Mouse (Mus musculus): ENCODE measurements around the gene Pam. TPM values are rescaled to one million over a fixed set of nuclear protein-coding genes. Genes with fewer than 3 reads are reported as not detected.
A peak's percentile ranks its signal among the peaks of the same experiment; 100 is the strongest.

Gene Pam
- polyA plus RNA-seq, 1 experiment from 2014 or later: 76.4 TPM

DNA sequence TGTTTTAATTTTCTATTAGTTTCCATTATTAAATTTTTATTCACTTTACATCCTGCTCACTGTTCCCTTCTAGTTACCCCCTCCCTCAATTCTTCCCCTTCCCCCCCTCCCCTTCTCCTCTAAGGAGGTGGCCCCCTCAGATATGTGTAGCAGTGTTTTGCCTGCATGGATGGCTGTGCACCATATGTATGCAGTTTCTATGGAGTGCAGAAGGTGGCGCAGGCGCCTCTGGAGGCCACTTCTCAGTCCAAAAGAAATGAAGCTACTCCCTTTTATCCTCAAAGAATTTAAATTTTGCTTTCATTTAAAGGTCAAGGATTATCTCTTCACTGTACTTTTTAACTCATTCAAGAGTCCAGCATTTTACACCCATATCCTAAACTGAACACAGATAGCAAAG lies 42.0 kb downstream of the Pam start:
- Histone ChIP-seq H3K4me3 (ENCODE audit: low read depth, low read length) (no peak overlapping the region), H3K9me3 (ENCODE audit: control insufficient read depth, low read length) (no peaks in the 10 kb centered on the region), H3K4me2 (replicated peaks; ENCODE audit: low read depth) (no peak overlapping the region), H3K9ac (ENCODE audit: low read length) (no peak overlapping the region), H3K27me3 (ENCODE audit: control insufficient read depth, insufficient read depth, low read length) (no peaks in the 10 kb centered on the region), H3K4me1 (replicated peaks; ENCODE audit: control insufficient read depth, insufficient read depth) (no peaks in the 10 kb centered on the region), H3K36me3 (ENCODE audit: control insufficient read depth, insufficient read depth, low read length) (no peaks in the 10 kb centered on the region), H3K27ac (replicated peaks) (no peak overlapping the region)
- TF ChIP-seq CTCF (IDR thresholded peaks at IDR 0.05; ENCODE audit: low read depth) (peak; percentile 38), EP300 (optimal IDR thresholded peaks at IDR 0.05) (no peak)
- ATAC-seq (ENCODE audit: low FRiP score, low TSS enrichment) (no peak), DNase-seq (ENCODE audit: low spot score) (no peak)
- WGBS: 91% methylated on average over 2 of the region's 2 CpGs

DNA sequence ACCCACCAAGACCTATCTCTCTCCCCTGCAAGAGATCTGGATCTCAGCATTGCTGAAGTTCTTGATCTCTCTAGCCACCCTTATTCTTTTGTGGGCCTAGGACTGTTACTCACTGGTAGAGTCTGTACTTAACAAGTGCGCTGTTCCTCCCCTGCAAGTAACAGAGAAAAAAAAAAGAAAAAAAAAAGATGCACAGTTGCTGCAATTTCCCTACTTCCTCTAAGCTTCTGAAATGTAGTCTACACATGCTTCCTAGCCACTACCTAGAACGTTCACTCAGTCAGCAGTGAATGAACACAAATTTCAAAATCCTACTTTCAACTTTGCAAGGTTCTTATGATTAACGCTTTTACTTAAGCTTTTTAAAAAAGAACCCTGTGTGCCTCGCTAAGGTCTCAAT lies 42.7 kb downstream of the Pam start:
- H3K27ac ChIP-seq (replicated peaks): no peak overlapping the region
- no peak overlapping the region for H3K4me2 ChIP-seq (replicated peaks; ENCODE audit: low read depth)
- 77% methylated on average over 4 of the region's 4 CpGs for WGBS
- no peaks in the 10 kb centered on the region for H3K27me3 ChIP-seq (ENCODE audit: control insufficient read depth, insufficient read depth, low read length)
- H3K9me3 ChIP-seq (ENCODE audit: control insufficient read depth, low read length): no peaks in the 10 kb centered on the region
- no peak overlapping the region for H3K9ac ChIP-seq (ENCODE audit: low read length)
- H3K4me1 ChIP-seq (replicated peaks; ENCODE audit: control insufficient read depth, insufficient read depth): no peaks in the 10 kb centered on the region
- ATAC-seq (ENCODE audit: low FRiP score, low TSS enrichment): no peak
- H3K36me3 ChIP-seq (ENCODE audit: control insufficient read depth, insufficient read depth, low read length): no peaks in the 10 kb centered on the region
- TF ChIP-seq EP300 (optimal IDR thresholded peaks at IDR 0.05) (no peak), CTCF (IDR thresholded peaks at IDR 0.05; ENCODE audit: low read depth) (no peak)
- no peak for DNase-seq (ENCODE audit: low spot score)
- H3K4me3 ChIP-seq (ENCODE audit: low read depth, low read length): no peak overlapping the region

DNA sequence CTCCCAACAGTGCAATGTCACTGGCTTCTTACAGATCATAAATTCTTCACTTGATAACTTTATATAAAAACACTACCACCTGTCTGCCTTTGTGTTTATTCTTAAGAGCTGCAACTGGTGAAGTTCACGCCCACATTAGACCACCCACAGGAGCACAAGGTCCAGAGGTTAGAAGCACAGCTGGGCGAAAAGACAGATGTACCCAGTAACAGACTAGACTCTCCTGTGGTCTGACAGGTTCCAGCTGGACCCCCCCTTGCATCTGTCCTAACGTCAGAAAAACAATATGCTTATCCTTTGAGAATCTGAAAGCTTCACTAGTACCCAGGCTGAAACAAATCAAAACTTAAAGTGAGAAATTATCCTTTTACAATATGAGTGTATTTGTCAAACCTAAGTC lies 44.4 kb downstream of the Pam start:
- WGBS: 36% methylated on average over 3 of the region's 3 CpGs
- Histone ChIP-seq H3K9me3 (ENCODE audit: control insufficient read depth, low read length) (no peaks in the 10 kb centered on the region), H3K36me3 (ENCODE audit: control insufficient read depth, insufficient read depth, low read length) (no peaks in the 10 kb centered on the region), H3K4me2 (replicated peaks; ENCODE audit: low read depth) (no peak overlapping the region), H3K27ac (replicated peaks) (no peak overlapping the region), H3K4me1 (replicated peaks; ENCODE audit: control insufficient read depth, insufficient read depth) (no peaks in the 10 kb centered on the region), H3K9ac (ENCODE audit: low read length) (no peak overlapping the region), H3K4me3 (ENCODE audit: low read depth, low read length) (no peak overlapping the region), H3K27me3 (ENCODE audit: control insufficient read depth, insufficient read depth, low read length) (no peaks in the 10 kb centered on the region)
- no peak for TF ChIP-seq CTCF (IDR thresholded peaks at IDR 0.05; ENCODE audit: low read depth)
- TF ChIP-seq EP300 (optimal IDR thresholded peaks at IDR 0.05): no peak
- ATAC-seq (ENCODE audit: low FRiP score, low TSS enrichment): no peak
- DNase-seq (ENCODE audit: low spot score): no peak

DNA sequence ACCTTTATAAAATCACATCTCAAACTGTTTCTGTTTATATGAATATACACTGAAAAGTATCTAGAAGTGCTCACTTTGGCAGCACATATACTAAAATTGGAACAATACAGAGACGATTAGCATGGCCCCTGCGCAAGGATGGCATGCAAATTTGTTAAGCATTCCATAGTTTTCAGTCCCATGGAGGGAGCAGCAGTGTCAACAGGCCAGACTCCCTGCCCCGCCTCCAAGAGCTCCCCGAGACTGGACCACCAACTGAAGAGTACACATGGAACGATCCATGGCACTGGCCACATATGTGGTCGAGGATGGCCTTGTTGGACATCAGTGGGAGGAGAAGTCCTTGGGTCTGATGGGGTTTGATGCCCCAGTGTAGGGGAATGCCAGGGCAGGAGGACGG lies 45.7 kb downstream of the Pam start:
- H3K27ac ChIP-seq (replicated peaks): no peak overlapping the region

DNA sequence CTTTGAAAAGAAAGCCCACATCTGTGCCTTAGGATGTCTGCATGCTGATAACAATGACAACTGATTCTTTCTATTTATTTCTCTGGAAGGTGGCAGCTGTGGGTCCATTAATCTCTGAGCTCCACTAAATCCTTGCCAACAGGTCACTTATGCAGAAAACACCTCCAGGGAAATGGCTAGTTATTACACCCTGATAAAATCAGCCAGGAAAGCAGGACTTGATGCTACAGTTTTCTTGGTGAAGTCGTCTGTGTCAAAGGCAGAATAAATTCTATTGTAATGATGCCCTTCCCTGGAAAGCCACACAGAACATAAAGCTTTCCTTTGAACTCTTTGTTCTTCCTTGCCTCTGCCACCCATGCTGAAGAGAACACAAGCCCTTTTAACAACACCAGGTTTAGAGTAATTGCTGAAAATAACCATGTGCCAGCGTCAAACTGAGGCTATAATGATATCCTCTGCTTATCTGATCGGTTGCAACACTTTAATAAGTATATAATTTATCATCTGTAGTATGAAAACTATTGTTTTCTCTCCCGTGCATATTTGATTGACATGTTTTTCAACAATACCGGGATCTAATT lies 47.1 kb downstream of the Pam start:
- H3K4me2 ChIP-seq (replicated peaks; ENCODE audit: low read depth): no peak overlapping the region
- no peaks in the 10 kb centered on the region for H3K9me3 ChIP-seq (ENCODE audit: control insufficient read depth, low read length)
- H3K4me3 ChIP-seq (ENCODE audit: low read depth, low read length): no peak overlapping the region
- TF ChIP-seq CTCF (IDR thresholded peaks at IDR 0.05; ENCODE audit: low read depth) (no peak), EP300 (optimal IDR thresholded peaks at IDR 0.05) (no peak)
- no peaks in the 10 kb centered on the region for H3K36me3 ChIP-seq (ENCODE audit: control insufficient read depth, insufficient read depth, low read length)
- no peaks in the 10 kb centered on the region for H3K4me1 ChIP-seq (replicated peaks; ENCODE audit: control insufficient read depth, insufficient read depth)
- no peak overlapping the region for H3K9ac ChIP-seq (ENCODE audit: low read length)
- 35% methylated on average over 5 of the region's 5 CpGs for WGBS
- no peak overlapping the region for H3K27ac ChIP-seq (replicated peaks)
- no peaks in the 10 kb centered on the region for H3K27me3 ChIP-seq (ENCODE audit: control insufficient read depth, insufficient read depth, low read length)
- ATAC-seq (ENCODE audit: low FRiP score, low TSS enrichment) (no peak), DNase-seq (ENCODE audit: low spot score) (no peak)

More for the DNA sequence above, 45.7 kb downstream of the Pam start:
- H3K9ac ChIP-seq (ENCODE audit: low read length): no peak overlapping the region
- H3K9me3 ChIP-seq (ENCODE audit: control insufficient read depth, low read length): no peaks in the 10 kb centered on the region
- no peak overlapping the region for H3K4me3 ChIP-seq (ENCODE audit: low read depth, low read length)
- no peak for DNase-seq (ENCODE audit: low spot score)
- H3K4me1 ChIP-seq (replicated peaks; ENCODE audit: control insufficient read depth, insufficient read depth): no peaks in the 10 kb centered on the region
- ATAC-seq (ENCODE audit: low FRiP score, low TSS enrichment): no peak
- no peaks in the 10 kb centered on the region for H3K36me3 ChIP-seq (ENCODE audit: control insufficient read depth, insufficient read depth, low read length)
- 93% methylated on average over 7 of the region's 7 CpGs for WGBS
- no peak for TF ChIP-seq EP300 (optimal IDR thresholded peaks at IDR 0.05)
- TF ChIP-seq CTCF (IDR thresholded peaks at IDR 0.05; ENCODE audit: low read depth): no peak
- no peaks in the 10 kb centered on the region for H3K27me3 ChIP-seq (ENCODE audit: control insufficient read depth, insufficient read depth, low read length)
- no peak overlapping the region for H3K4me2 ChIP-seq (replicated peaks; ENCODE audit: low read depth)

DNA sequence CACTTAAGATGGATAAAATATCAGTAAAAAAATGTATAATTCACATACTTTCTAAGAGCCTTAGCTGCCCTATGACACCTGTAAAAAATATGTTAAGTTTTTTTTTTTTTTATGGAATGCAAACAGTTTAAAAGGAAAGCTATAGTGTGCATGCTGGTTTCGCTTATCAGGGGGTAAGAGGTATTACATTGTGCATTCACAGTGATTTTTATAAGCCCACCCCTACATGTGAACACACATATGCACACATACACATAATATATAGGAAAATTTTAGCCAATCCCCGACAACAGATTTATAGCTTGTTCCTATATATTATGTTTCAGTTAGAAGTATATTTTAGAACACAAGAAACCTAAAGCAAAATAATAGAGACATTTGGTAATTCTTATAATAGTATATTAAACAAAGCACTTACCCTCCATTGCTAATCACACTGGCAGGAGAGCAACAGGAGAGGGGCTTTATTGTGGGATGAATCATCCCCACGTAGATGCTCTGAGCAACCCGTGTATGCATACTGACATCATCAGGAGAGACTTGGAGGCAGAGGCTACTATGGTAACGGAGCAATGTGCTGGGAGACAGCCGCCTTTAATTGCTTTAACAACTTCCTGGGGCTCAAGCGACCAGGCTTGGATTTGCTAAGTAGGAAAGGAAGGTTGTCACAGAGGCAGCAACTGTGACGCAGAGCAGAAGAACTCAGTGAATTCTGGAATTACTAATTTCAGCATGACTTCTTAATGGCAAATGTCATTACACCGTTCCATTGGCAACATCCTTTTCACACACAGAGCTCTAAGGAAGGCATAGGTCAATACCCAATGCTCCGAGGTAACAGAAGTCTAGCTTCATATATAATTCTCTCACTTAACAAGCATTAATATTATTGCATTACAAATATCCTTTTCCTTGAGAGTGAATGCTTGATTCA lies 47.9 kb downstream of the Pam start:
- 32% methylated on average over 10 of the region's 10 CpGs for WGBS
- TF ChIP-seq CTCF (IDR thresholded peaks at IDR 0.05; ENCODE audit: low read depth): no peak
- TF ChIP-seq EP300 (optimal IDR thresholded peaks at IDR 0.05): no peak
- Histone ChIP-seq H3K27ac (replicated peaks) (no peak overlapping the region), H3K9me3 (ENCODE audit: control insufficient read depth, low read length) (no peaks in the 10 kb centered on the region), H3K9ac (ENCODE audit: low read length) (no peak overlapping the region), H3K4me2 (replicated peaks; ENCODE audit: low read depth) (no peak overlapping the region), H3K27me3 (ENCODE audit: control insufficient read depth, insufficient read depth, low read length) (no peaks in the 10 kb centered on the region), H3K36me3 (ENCODE audit: control insufficient read depth, insufficient read depth, low read length) (no peaks in the 10 kb centered on the region), H3K4me1 (replicated peaks; ENCODE audit: control insufficient read depth, insufficient read depth) (no peaks in the 10 kb centered on the region), H3K4me3 (ENCODE audit: low read depth, low read length) (no peak overlapping the region)
- ATAC-seq (ENCODE audit: low FRiP score, low TSS enrichment): 0 out of 2 replicates have a peak, but pooled peaks have one; percentile 51
- no peak for DNase-seq (ENCODE audit: low spot score)

All from stomach, postnatal 0 days (tissue).